Mouse (Mus musculus) kidney, adult 9 months (tissue): ENCODE data around the gene Sox18.

Experiments
- DNase-seq: peaks from one replicate; pipeline ENCODE4 v3.0.0; 2022

Gene Sox18

DNA sequence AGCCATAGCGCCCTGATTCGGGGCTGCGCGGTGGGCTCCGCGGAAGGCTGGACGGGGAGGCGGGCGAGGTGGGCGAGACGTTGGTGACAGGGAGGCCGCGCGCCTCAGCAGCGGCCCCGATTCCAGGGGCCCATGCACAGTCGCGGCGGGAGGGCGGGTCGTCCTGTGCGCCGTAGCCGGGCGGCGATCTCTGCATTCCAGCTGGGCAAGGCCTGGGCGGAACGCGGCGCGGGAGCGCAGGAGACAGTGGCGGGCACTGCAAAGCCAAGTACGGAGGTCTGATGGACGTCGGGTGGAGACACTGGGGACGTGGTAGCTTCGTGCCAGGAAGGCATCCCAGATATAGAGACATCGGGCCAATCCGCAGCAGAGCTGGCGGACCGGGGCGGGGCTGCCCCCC is at the start of gene Sox18:
TSS of gene Sox18 (minus strand) at position 315 of the 400 bp plus-strand sequence.
- peak; percentile 62 for DNase-seq

DNA sequence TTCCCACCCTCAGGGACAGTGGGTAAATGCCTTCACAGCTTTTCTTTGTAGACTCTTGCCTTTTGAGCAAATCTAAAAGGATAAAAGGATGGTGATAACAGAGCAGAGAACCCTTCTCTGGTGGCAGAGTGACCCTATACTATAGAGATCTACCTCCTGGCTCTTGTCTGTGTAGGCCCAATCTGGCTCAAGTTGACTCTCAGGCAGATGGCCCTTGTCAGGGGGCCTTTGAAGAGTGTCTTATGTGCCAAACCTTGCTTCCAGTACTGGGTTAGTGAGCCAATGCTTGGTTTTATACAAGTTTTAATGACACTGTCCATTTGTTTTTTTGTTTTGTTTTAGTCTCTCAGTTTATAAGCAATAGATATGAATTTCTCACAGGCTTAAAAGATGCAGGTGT is 49.8 kb upstream of the Sox18 start:
- no peak for DNase-seq

DNA sequence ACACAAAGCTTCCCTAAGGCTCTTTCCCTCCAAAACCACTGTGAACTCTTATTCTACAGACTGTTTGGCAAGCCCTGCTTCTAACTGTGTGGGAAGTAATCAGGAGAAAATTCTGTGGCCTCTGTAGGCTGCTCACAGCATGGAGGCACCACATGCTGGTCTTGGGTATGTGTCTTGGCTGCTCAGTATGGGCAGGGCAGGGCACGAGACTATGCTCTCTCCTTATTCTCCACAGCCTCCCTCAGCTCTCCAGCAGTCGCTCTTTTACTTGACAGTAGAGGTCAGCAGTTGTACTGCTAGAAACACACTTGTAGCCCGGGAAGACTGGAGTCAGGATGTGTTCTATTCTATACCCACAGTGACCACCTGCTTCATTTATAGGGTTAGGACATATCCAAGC is 48.6 kb upstream of the Sox18 start:
- DNase-seq: no peak

DNA sequence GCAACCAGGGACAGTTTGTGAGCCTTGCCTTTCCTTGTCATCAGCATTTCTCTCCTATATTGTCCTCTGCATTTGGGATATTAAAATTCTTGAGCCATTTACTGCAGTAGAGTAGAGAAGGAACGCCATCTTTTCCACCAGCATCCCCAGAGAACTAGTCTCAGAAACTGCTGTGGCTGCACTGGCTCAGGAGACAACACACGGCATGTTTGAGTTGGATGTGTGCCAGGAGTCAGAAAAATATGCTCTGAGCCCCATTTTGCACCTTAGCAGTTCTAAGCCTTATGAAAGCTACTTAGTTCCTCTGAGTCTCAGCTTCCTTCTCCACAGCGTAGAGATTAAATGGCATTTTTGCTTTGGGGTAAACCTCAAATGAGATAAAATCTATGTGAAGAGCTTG is 45.6 kb upstream of the Sox18 start:
- DNase-seq: no peak

DNA sequence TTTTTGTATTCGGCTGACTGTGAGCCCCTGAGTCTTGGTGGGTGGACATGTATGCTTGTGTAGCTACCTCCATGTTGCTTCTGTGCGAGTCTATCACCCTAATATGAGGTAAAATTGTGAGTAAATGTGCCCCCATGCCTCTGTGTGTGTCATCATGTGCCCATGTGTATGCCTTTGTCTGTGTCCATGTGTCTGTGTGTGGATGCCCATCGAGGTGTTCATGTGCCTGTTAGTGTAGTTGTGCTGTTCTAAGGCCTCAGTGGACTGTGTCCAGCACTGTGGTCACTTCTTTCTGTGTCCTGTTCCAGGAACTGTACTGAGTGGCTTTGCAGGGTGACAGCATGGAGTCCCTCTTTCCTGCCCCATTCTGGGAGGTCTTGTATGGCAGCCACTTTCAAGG is 43.9 kb upstream of the Sox18 start:
- no peak for DNase-seq

DNA sequence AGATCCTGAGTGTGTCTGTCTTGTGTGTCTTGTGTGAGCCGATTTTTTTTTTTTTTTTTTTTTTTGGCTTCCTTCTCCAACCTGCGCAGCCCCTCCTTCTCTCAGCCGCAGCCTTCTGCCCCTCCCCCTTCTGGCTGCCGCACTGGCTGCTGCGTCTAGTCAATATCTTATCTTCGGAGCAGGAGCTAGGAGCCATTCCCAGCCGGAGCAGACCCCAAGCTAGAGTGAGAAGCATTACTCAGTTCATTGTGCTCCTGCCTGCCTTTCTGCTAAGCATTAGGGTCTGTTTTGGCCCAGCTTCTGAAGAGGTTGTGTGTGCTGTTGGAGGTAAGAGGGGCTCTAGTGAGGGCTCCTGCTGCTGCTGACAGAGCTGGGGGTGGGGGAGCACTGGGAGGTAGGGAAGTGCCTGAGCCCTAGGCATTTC is 43.5 kb upstream of the Sox18 start, which contains the start of gene Oprl1:
TSS of gene Oprl1 (plus strand) at position 114 of the 424 bp plus-strand sequence.
- DNase-seq: no peak

DNA sequence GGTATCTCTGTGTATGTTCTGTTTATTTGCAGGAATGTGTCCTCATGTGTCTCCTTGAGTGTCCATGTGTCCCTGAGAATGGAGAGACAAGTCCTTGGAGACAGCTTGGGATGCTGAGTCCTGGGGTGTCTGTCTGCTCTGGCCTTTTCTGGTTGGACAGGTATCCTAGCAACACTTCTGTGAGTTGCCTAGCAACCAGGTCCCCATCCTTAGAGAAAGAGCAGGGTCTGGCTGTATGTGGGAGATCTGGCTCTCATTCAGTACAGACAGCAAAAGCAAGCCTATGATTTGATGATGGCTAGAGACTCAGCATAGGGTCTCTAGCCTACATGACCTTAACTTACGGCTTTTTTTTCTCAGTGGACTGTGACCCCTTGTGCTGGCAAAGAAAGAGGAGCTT is 42.3 kb upstream of the Sox18 start:
- DNase-seq: no peak

DNA sequence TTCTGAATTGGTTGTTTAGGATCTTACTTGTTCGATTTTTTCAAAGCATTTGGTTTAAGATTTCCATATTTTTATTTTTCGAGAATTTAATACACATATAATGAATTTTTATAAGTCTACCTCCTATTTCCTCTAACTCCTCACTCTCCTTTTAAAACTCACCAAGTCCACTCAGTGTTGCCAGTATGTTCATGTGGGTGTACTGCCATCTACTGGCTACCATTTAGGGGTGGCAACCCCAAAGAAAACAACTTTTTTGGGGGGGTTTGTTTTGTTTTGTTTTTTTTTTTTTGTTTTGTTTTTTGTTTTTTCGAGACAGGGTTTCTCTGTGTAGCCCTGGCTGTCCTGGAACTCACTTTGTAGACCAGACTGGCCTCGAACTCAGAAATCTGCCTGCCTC is 35.2 kb upstream of the Sox18 start:
- DNase-seq: peak; percentile 33

DNA sequence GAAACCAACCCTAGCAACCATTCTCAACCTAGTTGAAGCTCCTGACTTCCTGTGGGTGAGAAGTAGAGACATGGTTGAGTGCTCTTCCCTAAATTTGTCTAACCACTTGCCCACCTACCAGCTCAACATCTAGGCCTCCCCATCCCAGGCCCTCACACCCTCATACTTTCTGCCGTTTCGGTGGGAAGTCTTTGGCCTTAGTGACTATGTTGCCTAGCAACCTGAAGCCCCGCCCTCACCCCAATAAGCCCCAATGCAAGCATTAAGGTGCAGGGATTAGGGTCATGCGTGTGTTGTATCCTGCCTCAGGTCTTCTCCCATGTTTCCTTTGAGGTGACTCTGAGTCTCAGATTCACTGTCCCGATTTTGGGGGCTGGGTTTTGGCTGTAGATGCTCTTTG is 26.8 kb upstream of the Sox18 start, which contains the start of gene Lkaaear1:
TSS of gene Lkaaear1 (minus strand) at position 202 of the 400 bp plus-strand sequence.
- no peak for DNase-seq

DNA sequence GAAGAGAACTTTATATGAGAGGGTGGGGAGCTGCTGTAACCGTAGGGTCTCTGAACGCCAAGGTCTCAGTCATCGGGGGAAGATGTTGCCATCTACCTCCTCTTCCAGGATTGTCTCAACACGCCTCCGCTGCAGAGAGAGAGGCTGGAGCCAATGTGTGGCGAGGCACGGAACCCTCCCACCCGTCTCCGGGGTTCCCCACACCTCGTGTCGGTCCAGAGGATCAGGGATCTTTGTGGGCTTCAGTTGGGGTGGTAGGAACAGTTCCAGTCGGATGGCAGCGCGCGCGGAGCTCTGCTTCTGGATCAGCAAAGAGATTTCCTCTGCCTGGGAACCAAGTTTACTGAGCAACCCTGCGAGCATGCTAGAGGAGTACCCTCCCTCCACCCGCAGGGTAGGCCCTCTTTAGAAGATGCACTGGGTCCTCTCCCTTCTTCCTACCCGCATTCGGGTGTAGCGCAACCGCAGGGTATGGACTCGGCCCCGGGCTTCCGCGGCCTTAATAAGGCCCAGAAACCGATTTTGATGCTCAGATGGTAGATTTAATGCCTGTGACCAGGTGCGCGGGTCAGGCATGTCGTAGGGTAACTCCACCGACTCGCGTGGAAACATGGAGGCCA is 25.5 kb upstream of the Sox18 start:
- DNase-seq: no peak

DNA sequence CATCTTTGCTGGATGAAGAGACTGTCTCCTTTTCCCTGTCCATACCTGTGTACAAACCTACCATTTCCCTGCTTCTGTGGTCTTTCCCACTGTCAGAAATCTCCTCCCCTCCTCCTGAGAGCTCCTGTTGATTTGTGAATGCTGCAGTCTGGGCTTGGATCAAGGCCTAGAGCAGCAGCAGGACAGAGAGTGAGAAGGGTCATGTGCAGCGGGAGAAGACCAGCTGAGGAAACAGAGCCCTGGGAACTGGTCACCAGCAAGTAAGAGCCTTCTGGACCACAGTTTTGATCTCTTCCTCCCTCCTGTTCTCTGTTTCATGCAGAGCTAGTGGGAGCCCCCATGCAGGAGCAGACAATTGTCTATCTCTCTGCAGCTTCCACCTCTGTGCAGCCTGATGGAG is 24.3 kb upstream of the Sox18 start:
- no peak for DNase-seq

DNA sequence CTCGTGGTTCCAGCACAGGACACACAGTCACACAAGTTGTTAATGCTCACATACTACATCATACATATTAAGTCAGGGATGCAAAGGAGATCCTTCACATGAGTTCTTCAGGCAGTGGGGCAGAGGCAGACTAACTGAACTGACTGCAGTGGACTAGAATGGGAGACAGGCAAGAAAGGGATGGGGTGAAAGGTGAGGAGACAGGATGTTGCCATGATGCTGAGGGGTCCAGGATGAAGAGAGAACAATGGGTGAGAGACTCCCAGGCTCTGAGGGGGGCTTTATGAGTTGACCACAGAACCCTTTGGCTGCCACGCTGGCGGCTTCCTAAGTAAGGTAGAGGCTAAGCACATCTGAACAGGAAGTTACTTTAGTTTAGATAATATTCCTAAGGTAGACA is 23.1 kb upstream of the Sox18 start:
- no peak for DNase-seq

DNA sequence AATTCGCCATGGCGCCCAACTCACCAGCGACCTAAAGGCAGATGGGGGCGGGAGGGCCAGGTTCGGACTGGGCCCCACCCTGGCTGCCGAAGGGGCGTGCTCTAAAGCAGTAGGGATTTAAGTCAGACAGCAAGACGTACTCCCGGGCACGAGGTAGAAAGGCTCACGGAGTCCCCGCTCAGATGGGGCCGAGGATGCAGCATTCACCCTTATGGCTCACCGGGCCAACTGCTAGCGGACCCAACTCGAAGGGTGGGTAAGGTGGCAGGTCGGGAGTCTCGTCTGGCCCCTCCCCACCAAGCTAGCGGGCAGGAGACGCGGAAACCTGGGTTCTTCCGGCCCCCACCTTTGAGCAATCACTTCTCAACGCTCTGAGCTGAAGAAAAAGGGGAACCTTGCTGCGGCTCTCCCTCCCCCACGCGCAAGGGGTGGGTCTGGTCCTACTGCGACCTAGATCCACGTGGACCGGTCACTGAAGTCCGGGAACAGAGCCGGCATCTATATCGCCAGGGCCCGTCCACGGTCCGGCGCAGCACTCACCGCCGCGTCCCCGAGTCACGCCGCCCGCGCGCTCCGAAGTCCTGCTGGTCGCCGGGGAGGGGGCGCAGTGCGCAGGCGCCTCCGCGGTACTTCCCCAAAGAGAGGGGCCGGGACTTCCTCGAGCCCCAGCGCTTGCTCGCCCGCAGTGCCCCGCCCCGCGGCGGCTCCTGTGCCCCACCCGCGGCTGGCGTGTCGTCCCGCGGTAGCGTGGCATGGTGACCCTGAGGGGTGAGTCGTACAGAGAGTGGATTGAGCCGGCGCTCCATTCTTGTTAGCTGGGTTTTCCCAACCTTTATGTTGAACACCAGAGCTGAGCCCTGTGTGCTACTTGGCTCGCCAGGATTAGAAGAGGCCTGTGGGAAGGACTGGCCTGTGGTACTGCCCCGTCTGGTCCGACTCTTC is 22.2 kb upstream of the Sox18 start, which contains the start of gene Rgs19:
TSS of gene Rgs19 (minus strand) at position 639 of the 942 bp plus-strand sequence.
- peak; percentile 66 for DNase-seq

DNA sequence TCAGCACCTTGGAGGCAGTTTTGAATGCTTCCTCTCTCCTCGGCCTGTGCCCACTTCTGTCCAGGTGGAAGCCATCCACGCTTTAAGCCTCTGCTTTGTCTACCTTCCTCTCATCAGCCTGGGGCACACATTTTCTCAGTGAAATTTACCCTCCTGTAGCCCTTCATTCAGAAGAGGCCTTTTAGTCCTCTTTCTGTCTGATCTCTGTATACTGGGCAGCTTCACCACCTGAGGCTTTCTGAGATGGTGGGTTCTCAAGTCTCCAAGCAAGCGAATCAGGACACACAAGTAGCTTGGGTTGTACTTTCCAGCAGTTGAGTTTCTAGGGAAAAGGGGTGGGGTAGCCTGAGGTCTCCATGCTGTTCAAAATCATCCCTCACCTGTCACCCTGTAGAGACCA is 20.9 kb upstream of the Sox18 start:
- DNase-seq: no peak

DNA sequence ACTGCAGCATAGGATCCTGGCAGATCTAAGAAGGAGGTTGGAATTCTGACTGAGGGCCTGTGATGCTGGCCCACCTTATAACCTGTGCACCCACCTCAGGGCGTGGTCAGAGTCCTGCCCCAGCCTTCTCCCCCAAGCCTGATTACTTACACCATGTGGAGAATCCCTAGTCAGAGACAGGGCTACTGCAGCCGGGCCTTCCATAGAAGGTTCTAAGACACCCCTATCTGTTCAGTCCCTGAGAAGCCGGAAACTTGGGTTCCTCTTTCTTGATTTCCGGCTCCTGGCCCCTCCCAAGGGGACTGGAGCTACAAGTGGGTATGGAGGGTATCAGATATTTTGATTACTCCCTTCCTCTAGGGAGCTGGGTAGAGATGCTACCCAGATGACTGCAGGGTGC is 20.1 kb upstream of the Sox18 start:
- no peak for DNase-seq

DNA sequence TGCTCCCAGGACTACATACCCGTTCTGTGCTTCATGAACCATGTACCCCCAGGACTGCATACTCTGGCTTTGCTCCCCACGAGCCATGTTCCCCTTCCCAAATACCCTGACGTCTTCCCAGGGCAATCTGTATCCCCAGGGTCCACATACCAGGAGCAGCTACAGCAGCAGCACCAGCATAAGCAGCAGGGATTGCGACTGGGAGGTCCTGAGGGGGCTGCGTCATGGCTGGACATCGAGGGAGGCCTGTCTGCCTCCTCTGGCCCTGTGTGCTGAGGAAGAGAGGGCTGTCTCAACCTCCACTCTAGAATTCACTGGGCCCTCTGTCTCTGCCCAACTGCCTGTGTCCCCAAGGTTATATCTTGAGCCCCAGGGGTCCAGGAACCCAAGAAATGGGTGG is 19.6 kb upstream of the Sox18 start:
- no peak for DNase-seq

DNA sequence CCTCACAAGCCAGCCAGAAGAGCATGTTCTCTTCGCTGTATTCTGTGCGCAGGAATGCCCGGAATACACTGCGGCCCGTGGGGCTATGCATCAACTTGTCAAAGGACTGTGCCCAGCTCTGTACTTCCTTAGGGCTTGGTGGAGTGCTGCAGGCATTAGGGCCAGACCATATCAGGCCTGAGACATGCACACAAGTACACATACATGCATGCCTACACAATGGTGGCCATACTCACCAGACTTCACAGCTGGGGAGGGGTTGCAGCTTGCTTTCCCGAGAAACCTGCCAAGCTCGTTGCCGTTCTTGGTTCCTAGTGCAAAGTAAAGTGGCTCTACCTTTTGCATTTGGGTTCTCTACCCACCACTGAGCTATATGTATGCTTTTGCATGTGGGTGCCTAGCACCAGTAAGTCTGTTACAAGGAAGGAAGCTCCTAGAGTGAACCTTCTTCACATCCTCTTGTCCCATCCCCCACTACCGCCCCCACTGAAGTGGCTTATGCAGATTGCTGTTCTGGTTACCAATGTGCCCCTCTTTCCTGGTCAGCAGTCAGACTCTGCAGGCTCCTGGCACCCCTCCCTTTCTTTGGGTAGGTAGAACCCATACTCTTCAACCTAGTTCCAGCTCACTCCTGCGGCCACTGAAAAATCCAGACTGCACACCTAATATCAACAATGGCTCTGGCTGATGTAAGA is 18.2 kb upstream of the Sox18 start:
- no peak for DNase-seq

DNA sequence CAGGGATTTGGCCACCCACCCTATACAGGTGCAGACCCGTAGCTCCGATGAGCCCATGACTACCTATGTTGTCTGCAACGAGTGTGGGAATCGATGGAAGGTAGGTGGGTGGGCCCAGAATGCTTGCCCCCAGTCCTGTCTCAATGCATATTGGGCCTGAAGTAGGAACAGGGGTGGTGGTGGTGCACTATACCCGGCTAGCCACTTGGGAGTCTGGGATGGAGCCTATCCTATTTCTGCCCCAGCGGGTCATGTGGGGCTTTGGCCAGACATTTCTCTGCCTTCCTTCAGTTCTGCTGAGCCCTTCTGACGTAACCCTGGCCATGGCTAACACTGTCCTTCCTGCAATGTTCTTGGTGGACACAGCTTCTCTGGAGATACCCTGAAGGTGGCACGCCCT is 16.1 kb upstream of the Sox18 start:
- DNase-seq: no peak

DNA sequence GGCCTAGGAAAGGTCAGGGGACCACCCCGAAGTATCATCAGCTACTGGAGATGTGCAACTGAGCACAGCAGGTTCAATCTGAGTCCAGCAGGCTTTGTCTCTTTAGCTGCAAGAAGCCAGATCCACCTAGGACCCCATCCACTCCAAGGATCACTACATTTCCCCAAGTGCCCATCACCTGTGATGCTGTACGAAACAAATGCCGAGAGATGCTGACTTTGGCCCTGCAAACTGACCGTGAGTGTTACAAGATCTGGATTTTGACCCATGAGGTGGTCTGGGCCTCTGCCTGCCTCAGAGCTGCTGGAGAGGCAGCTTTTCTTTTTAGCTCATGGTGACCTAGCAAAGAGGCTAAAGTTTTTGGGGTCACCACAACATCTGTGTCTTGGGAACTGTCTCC is 14.2 kb upstream of the Sox18 start:
- DNase-seq: no peak

DNA sequence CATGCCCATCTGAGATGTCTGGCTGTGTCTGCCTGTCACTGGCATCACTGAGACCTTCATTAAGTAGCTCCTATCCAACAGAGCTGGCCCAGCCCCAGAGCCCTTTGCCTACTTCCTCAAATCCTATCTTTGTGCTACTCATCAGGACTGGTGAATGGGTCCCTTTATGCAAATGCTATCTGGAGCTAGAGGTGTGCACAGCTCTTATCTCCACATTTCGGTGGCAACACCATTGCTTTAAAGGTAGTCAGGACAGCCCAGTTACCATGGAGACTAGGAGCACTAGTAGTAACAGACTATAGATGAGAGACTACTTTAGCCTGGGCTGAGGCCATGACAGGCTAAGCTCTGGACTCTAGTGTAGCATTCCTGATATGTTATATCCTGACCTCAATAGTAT is 13.3 kb upstream of the Sox18 start:
- DNase-seq: no peak

DNA sequence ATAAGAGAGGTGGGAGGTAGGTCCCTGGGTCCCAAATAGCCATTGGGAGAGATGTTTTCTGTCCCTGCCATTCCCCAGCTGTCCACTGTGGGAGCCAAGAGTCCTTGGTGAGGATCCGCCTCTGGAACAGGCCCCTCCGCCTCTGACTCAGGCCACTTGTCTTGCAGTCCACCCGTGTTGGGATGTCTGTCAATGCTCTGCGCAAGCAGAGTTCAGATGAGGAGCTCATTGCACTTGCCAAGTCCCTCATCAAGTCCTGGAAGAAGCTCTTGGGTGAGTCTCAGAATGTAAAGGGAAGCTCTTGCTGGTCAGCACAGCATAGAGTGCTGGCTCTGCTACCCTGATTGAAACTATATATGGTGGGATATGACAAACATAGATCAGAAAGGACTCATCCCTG is 11.9 kb upstream of the Sox18 start:
- no peak for DNase-seq

DNA sequence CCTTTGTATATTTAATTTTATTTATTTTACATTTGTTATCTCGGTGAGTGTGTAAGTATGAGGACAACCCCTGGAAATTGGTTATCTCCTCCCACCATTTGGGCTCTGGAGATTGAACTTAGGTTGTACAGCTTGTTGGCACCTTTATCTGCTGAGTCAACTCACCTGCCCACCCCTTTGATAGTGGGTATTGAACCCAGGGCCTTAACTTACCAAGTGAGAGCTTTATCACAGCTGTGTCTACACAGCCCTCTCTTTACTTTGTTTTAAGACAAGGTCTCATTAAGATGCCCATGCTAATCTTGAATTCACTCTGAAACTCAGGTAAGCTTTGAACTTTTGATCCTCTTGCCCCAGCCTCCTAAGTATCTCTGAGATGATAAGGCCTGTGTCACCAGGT is 10.5 kb upstream of the Sox18 start:
- no peak for DNase-seq

DNA sequence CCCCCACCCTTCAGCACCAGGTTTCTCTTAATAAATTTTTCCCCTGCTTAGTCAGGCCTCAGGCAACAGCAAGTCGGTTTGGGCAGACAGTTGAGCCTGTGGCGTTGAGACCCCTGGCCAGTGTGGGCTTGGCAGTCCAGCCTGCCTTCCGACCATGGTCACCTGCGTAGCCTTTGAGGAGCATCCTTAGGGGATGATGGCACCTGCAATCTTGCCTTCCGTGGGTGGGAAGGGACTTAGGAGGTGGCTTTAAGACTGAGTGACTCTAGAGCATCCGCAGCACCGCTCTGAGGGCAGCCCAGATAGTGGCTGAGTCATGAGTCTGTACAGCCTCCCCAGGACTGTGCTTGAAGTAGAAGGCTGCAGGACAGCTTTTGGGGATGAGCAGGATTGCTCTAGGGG is 9.3 kb upstream of the Sox18 start:
- no peak for DNase-seq
